Mouse (Mus musculus) lung, embryonic 16.5 days (tissue): ENCODE measurements around the gene Mat1a. TPM values are rescaled to one million over a fixed set of nuclear protein-coding genes. Genes with fewer than 3 reads are reported as not detected.

Experiments
- ATAC-seq: fragments of 200-750 bp; cut with Nextera tagmentation; 2 replicates; pipeline ENCODE4 v1.8.0; 2017; ENCODE audit warnings: low read depth, mild to moderate bottlenecking, moderate library complexity
- H3K27ac ChIP-seq: fragments of 300-500 bp; sonication (generic); 2 replicates; pipeline ENCODE4 v1.5.1; 2014; ENCODE audit warnings: mild to moderate bottlenecking, control low read depth, low read length
- H3K27me3 ChIP-seq: fragments of 300-500 bp; sonication (generic); 2 replicates; pipeline ENCODE4 v1.6.1; 2014; ENCODE audit warnings: low read depth, low read length, mixed read lengths; ENCODE audit not compliant: control insufficient read depth, insufficient read depth
- H3K36me3 ChIP-seq: fragments of 300-500 bp; sonication (generic); 2 replicates; pipeline ENCODE4 v1.6.1; 2014; ENCODE audit warnings: low read length; ENCODE audit not compliant: control insufficient read depth, insufficient read depth
- H3K4me1 ChIP-seq: fragments of 300-500 bp; sonication (generic); replicated peaks from 2 replicates; pipeline ENCODE4 v1.6.1; 2014; ENCODE audit warnings: low read length, mixed read lengths; ENCODE audit not compliant: control insufficient read depth, insufficient read depth
- H3K4me2 ChIP-seq: fragments of 300-500 bp; sonication (generic); 2 replicates; pipeline ENCODE4 v1.6.1; 2014; ENCODE audit warnings: low read depth, low read length, control low read depth
- H3K4me3 ChIP-seq: fragments of 300-500 bp; sonication (generic); 2 replicates; pipeline ENCODE4 v1.5.1; 2014; ENCODE audit warnings: mild to moderate bottlenecking, low read length, control low read depth
- H3K9ac ChIP-seq: fragments of 300-500 bp; sonication (generic); 2 replicates; pipeline ENCODE4 v1.6.1; 2014; ENCODE audit warnings: low read length, control low read depth
- H3K9me3 ChIP-seq: fragments of 300-500 bp; sonication (generic); 2 replicates; pipeline ENCODE4 v1.6.1; 2016; ENCODE audit warnings: low read length; ENCODE audit not compliant: control insufficient read depth
- WGBS: fragments of 180-500 bp; shearing (Covaris S2); extraction: QIAGEN DNeasy Blood & Tissue Kit; methylation state at CpG from one replicate; pipeline ENCODE4 v1.1.7; 2014; 5-methylcytosine and 5-hydroxymethylcytosine counted together
- polyA plus RNA-seq: library from polyadenylated mRNA; unstranded; fragments of >200 nt; fragmentation: Nextera tagmentation; extraction: Ambion mirVana; gene quantifications from 2 replicates; pipeline ENCODE4 v1.2.1, GENCODE M21; 2015

Mat1a gene
- polyA plus RNA-seq, 1 experiment from 2014 or later, result 6.7 TPM

GRCm38 (mm10) chr14:41151220-41151898, 46.5 kb downstream of the Mat1a start, which contains the start of gene Mbl1:
TSS of gene Mbl1 (plus strand) at chr14:41151458.
- Histone ChIP-seq H3K9ac (no peak within 1 kb of the TSS), H3K4me3 (no peak within 1 kb of the TSS), H3K4me2 (no peak within 1 kb of the TSS), H3K4me1 (no peaks in the 10 kb centered on the region), H3K27ac (no peak within 1 kb of the TSS), H3K9me3 (no peaks in the 10 kb centered on the region), H3K27me3 (no peaks in the 10 kb centered on the region), H3K36me3 (no peaks in the 10 kb centered on the region)
- no peak for ATAC-seq
- 76% methylated on average over 7 of the region's 7 CpGs for WGBS

GRCm38 (mm10) chr14:41160076-41160475, 55.2 kb downstream of the Mat1a start:
- peak overlapping the region; percentile 27; the same call in 1 of the 2 replicates for H3K27ac ChIP-seq
- no peak overlapping the region for H3K4me3 ChIP-seq
- H3K9ac ChIP-seq, result no peak overlapping the region
- peak; percentile 54; the same call in 1 of the 2 replicates for ATAC-seq
- no peaks in the 10 kb centered on the region for H3K27me3 ChIP-seq
- no peaks in the 10 kb centered on the region for H3K9me3 ChIP-seq
- WGBS, result 53% methylated on average over 4 of the region's 4 CpGs
- H3K4me1 ChIP-seq, result peaks cover 2% of the 10 kb centered on the region; the same call in 1 of the 2 replicates
- no peak overlapping the region for H3K4me2 ChIP-seq
- no peaks in the 10 kb centered on the region for H3K36me3 ChIP-seq

- no peak for ATAC-seq
Measured at GRCm38 (mm10) chr14:41160743-41161142, 55.9 kb downstream of the Mat1a start.

GRCm38 (mm10) chr14:41162663-41163062, 57.8 kb downstream of the Mat1a start:
- Histone ChIP-seq H3K36me3 (no peaks in the 10 kb centered on the region), H3K4me3 (no peak overlapping the region), H3K9me3 (no peaks in the 10 kb centered on the region), H3K27ac (no peak overlapping the region), H3K4me2 (no peak overlapping the region), H3K4me1 (peaks cover 2% of the 10 kb centered on the region; the same call in 1 of the 2 replicates), H3K27me3 (no peaks in the 10 kb centered on the region), H3K9ac (no peak overlapping the region)
- WGBS, result 7% methylated on average over 2 of the region's 2 CpGs
- ATAC-seq, result peak; percentile 75

More at GRCm38 (mm10) chr14:41160743-41161142, 55.9 kb downstream of the Mat1a start:
- Histone ChIP-seq H3K9ac (no peak overlapping the region), H3K27ac (no peak overlapping the region; the same call in 1 of the 2 replicates), H3K4me1 (peaks cover 2% of the 10 kb centered on the region; the same call in 1 of the 2 replicates), H3K27me3 (no peaks in the 10 kb centered on the region), H3K9me3 (no peaks in the 10 kb centered on the region), H3K36me3 (no peaks in the 10 kb centered on the region), H3K4me2 (no peak overlapping the region), H3K4me3 (no peak overlapping the region)
- WGBS, result 11% methylated on average over 1 of the region's 1 CpGs

- Histone ChIP-seq H3K4me3 (no peak overlapping the region), H3K4me2 (no peak overlapping the region), H3K27ac (no peak overlapping the region), H3K9ac (no peak overlapping the region), H3K27me3 (no peaks in the 10 kb centered on the region), H3K9me3 (no peaks in the 10 kb centered on the region), H3K4me1 (no peaks in the 10 kb centered on the region), H3K36me3 (no peaks in the 10 kb centered on the region)
- WGBS, result 35% methylated on average over 5 of the region's 5 CpGs
- ATAC-seq, result no peak
Measured at GRCm38 (mm10) chr14:41167278-41167677, 62.4 kb downstream of the Mat1a start.

- 82% methylated on average over 1 of the region's 1 CpGs for WGBS
Measured at GRCm38 (mm10) chr14:41168567-41168966, 63.7 kb downstream of the Mat1a start.

GRCm38 (mm10) chr14:41170514-41170913, 65.7 kb downstream of the Mat1a start:
- no peaks in the 10 kb centered on the region for H3K9me3 ChIP-seq
- no peak overlapping the region for H3K9ac ChIP-seq
- 53% methylated on average over 2 of the region's 2 CpGs for WGBS
- peak overlapping the region; percentile 60 for H3K27ac ChIP-seq
- no peaks in the 10 kb centered on the region for H3K36me3 ChIP-seq
- H3K27me3 ChIP-seq, result no peaks in the 10 kb centered on the region
- no peak overlapping the region for H3K4me3 ChIP-seq
- peak; percentile 53; the same call in 1 of the 2 replicates for ATAC-seq
- H3K4me1 ChIP-seq, result no peaks in the 10 kb centered on the region
- no peak overlapping the region for H3K4me2 ChIP-seq

More at GRCm38 (mm10) chr14:41168567-41168966, 63.7 kb downstream of the Mat1a start:
- no peak overlapping the region for H3K27ac ChIP-seq
- no peaks in the 10 kb centered on the region for H3K27me3 ChIP-seq
- H3K9me3 ChIP-seq, result no peaks in the 10 kb centered on the region
- H3K4me1 ChIP-seq, result no peaks in the 10 kb centered on the region
- no peak overlapping the region for H3K9ac ChIP-seq
- no peak overlapping the region for H3K4me2 ChIP-seq
- no peak overlapping the region for H3K4me3 ChIP-seq
- peak; percentile 67; the same call in 1 of the 2 replicates for ATAC-seq
- H3K36me3 ChIP-seq, result no peaks in the 10 kb centered on the region

Other genes starting within 250 kb of the Mat1a start
- 0.73 and 2.0 TPM in 2 replicates for gene Sh2d4b, start 211.8 kb upstream of the Mat1a start, polyA plus RNA-seq
- 104 TPM in 2 replicates for gene Tspan14, start 138.2 kb upstream of the Mat1a start, polyA plus RNA-seq
- 131 and 132 TPM in 2 replicates for gene Fam213a, start 91.2 kb upstream of the Mat1a start, polyA plus RNA-seq
- gene Dydc2, start 35.8 kb upstream of the Mat1a start, polyA plus RNA-seq, result 0.70 and 0.89 TPM in 2 replicates
- gene Dydc1, start 32.1 kb upstream of the Mat1a start, polyA plus RNA-seq, result 0.19 and 0.44 TPM in 2 replicates
- 225 and 310 TPM in 2 replicates for gene Sftpa1, start 26.7 kb downstream of the Mat1a start, polyA plus RNA-seq
- 0.31 and 0.39 TPM in 2 replicates for gene Mbl1, start 46.4 kb downstream of the Mat1a start, polyA plus RNA-seq
- gene Sftpd, start 80.1 kb downstream of the Mat1a start, polyA plus RNA-seq, result 3.3 and 6.7 TPM in 2 replicates
- 0.15 TPM in 1 of 2 replicates, not detected in the other for gene Gm2832, start 173.8 kb downstream of the Mat1a start, polyA plus RNA-seq
- gene Gm5798, start 243.6 kb downstream of the Mat1a start, polyA plus RNA-seq, result not detected in 2 replicates